Mouse (Mus musculus): ENCODE results near the gene Ces4a.
"Not testable (repeated sequence)": the region's sequence is repeated elsewhere in the genome, so short reads cannot be mapped to it uniquely, and the experiment has no call there.

Ces4a gene

DNA sequence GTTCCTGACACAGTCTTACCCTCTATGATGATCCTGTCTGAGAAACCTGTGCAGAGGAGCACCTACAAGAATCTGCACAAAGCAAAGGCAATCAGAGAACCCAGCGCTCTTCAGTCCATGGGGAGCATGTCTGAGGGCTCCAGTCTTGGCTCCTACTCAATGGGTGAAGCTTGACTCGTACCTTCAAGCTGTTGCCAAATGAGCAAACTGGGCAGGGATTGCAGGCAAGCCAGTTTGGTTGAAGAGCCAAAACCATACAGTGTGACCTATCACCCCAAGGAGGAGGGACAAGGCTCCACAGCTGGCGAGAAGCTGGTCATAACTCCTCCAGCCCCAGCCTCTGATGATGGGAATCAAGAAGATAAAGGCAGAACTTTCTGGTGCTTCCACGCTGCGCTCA lies at the start of gene Ces4a:
Gene Ces4a (plus strand): TSS at position 292 of the 400 bp plus-strand sequence.
- in situ Hi-C loops (cut with MboI, MseI) = no loop called here

DNA sequence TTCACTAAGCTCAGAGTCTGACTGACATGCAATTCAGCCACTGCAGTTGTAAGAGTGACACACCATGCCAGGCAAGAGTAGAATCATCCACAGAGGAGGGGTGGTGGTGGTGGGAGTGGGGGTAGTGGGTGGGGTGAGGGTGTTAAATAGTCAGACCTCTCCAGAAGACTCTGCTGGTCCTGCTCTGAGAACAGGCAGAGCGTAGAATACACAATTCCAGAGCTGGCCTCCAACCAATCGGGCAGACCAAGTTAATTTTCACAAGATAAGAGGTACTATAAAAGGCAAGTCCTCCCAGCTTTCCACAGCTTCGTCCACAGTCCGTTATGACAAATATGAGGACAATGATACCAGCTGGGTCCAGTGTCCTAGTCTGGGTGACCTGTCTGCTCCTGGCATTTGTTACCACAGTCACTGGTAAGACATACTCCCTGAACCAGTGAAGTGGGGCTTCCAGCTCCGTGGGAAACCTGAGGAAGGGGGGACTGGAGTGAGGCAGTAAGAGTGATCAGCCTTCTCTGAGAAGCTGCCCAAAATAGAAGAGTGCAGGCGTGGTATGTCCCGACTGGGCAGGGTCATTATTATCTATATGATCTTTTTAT lies 48.0 kb upstream of the Ces4a start, which contains the start of gene Ces3b:
Gene Ces3b (plus strand): TSS at position 305 of the 602 bp plus-strand sequence.
- in situ Hi-C loops (cut with MboI, MseI) = no loop called here

DNA sequence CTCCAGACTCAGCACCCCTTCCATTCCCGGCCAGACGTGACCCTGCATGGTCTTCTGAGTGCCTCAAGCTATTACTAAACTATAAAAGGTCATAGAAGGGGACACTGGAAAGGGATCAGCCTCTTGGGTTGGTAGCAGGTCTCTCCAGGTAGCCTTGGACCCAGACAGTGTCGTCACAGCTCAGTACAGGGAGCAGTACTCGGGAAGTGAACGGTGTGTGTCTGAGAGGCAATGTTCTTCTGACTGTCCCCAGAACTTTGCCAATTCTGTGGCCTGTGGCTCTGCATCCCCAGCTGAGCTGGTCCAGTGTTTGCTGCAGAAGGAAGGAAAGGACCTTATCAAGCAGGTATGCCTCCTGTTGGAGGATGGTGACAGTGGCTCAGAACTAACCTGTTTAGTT lies 43.4 kb upstream of the Ces4a start:
- in situ Hi-C loops (cut with MboI, MseI) = not testable (repeated sequence)

DNA sequence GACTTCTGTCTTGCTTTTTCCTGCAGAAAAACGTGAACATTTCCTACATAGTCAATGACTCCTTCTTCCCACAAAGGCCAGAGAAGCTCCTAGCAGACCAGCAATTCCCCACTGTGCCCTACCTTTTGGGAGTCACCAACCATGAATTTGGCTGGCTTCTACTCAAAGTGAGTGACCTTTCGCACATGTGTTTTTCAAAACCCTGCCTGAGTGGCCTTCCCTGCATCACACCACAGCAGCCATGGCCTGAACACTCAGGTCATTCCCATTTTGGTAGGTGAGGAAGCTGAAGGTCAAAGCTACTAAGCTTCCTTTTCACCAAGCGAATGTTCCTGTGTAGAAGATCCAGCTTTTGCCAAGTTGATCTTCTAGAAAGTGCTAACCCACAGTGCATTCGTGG lies 43.0 kb upstream of the Ces4a start:
- in situ Hi-C loops (cut with MboI, MseI) = no loop called here

DNA sequence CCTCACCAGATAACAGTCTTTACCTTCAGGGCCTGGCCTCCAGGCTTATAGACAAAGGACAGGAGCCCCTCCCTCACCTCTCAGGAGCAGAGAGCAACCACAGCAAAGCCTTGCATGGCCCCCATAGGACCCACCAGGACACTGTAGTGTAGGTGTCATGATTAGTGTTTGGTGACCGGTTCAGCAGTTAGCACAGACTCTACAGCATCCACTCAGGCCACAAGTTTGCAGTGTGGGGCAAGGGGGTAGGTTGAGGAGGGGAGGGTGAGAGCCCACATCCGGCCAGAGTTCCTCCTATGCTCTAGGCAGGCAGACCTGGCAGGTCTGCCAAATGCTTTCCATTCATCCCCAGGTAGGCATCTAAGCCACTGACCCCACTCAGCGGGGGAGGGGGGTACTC lies 37.6 kb upstream of the Ces4a start:
- in situ Hi-C loops (cut with MboI, MseI) = no loop called here

DNA sequence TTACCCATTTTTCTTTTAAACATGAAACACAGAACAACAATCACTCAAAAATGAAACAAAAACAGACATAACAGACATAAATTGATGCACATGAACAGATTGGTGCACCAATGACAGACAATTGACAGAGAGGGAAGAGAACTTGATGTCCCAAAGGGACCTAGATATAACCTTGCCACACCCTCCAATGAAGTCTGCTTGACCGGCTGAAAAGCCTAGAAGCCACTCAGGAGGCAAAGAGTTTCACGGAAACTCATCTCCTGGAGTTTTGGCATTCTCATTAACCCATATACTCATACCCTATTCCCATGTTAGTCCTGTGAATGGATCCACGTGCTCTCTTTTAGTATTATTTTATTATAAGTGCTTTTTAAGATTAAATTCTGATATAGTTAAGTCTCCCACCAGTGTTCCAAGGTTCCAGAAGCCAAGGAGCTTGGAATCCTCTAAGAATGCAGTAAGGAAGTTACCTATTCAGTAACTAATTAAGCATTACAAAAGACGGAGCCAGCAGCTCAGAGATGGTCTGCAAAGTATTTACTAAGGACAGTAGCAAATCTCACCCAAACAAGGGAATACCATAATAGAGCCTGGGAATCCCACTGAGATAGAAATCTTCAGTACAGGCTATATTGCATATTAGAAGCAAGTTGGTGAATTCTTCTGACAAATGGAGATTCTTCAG lies 29.4 kb upstream of the Ces4a start:
- in situ Hi-C loops (cut with MboI, MseI) = not testable (repeated sequence)

DNA sequence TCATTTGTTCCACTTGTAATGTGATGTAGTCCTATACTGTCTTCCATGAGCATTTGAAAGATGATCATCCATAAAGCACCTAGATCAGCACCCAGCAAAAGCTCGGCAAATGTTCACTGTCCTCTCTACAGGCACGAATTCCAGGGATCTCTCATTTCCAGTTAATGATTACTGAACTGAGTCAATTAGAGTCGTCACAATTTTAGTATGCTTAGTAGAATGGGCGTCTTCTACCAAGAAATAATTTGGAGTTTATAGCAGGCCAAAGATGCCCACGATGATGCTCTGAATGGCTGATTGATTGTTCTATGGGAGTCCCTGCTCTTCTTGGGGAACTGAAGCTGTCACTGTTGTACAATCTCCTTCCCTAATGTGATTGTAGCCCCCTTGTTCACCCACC lies 27.9 kb upstream of the Ces4a start:
- in situ Hi-C loops (cut with MboI, MseI) = not testable (repeated sequence)

DNA sequence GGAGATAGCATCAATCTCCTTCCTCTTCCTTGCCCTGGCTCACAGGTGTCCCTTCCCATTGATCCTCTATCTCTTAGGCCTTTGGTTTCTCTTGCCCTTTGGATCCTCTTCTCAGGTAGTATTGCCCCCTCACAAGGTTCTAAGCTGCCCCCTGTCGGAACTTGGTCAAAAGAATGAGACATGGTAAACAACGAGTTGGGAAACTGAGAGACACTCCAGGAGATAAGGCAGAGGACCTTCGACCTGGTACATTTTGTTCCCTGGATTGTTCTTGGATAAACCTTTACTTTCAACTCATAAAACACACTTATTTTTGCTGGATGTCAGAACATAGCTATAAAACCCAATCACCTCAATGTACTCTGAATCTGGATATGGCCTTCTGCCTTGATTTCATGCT lies 27.4 kb upstream of the Ces4a start:
- in situ Hi-C loops (cut with MboI, MseI) = no loop called here

DNA sequence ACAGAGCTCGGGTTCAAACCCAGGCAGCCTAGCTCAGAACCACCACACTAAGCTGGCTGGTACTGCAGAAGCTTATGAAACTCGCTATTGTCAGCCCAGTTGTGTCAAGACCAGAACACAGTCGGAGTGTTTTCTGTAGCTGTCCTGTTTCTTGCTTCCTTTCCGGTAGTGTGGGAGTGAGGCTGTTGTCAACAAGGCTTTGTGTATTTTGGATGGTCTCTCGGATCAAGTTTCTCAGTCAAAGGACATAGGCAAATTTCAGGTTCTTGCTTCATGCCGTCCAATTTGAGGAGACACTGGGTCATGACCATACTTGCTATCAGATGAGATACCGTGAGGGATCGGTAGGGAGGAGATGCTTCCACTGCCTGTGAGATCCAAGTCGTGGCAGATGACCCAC lies 1.7 kb upstream of the Ces4a start:
- in situ Hi-C loops (cut with MboI, MseI) = no loop called here

DNA sequence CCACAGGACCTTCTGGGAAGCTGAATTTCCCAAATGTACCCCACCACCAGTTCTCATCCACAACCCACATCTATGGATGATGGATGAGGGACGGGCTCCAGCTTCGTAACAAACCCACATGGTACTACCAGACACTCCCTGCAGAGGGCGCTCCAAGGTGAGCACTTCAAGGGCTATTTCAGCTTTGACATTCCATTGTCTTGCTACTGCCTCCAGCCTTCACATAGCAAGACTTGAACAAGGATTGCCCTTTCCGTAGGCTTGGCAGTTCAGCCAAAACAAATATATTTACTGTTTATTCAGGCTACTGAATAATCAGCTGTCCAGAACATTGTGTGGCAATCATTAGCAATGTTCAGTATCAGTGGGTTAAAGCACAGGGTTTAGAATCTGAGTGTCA lies 6.8 kb downstream of the Ces4a start:
- in situ Hi-C loops (cut with MboI, MseI) = no loop called here

DNA sequence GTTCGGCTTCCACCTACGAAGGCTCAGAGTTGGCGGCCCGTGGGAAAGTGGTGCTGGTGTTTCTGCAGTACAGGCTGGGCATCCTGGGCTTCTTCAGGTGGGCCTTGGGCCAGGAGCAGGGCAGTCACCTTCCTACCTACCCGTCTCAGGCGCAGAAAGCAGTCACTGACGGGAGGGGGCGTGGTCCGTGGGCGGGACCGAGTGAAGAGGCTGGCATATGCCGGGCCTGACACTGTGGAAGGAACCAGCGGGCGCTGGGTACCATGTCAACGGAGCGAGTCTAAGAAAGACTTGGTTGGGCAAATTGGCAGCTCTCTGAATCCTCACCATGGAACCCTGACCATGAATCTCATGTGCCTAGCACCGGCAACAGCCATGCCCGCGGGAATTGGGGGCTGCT lies 10.8 kb downstream of the Ces4a start:
- in situ Hi-C loops (cut with MboI, MseI) = no loop called here

DNA sequence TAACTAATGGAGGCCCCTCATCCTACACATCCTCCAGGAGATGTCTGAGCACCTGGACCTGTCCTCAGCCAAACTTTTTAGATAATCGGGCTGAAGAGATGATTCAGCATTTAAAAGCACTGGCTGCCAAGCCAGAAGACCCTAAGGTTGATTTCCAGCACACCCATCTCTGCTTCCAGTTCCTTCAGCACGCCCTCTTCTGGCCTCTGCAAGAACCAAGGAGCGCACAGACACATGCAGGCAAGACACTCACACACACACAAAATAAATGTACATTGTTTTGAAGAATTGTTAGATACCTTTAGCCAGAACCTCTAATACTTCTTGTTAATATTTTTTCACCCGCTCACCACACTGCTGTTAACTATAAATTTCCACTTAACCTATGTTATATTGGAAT lies 20.1 kb downstream of the Ces4a start:
- in situ Hi-C loops (cut with MboI, MseI) = no loop called here

DNA sequence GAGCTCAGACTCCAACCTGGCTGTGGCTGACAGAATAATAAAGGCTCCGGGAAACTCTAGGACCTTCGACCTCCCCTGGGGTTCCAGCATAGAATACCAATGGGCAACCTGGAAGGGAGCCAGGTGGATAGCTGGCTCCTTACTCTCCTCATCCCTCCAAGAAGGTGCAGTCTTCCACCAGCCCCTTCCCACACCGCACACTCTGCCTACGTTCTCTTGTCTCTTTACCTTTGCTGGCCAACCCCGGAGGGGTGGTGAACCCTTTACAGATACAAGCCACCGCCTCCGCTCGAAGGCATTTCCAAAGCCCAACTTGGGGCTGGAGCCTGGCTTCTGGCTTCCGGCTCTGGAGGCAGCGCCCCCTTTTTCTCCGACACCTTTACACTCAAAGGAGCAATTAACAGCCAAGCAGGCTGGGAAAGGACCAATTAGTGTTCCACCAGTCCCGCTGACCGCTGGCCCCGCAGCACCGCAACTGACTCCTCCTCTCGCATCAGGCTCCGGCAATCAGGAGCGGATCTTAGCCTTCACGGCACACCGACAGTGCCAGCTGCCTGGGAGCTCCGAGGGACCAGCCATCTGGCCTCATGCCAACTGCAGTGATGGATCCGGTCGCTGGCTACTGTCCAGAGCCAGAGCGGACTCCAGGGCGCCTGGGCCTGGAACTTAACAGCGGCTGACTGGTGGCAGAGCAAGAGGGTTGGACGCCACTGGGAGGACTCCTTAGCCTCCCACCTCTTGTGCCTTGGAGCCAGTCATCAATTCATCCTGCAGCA lies 21.2 kb downstream of the Ces4a start:
- in situ Hi-C loops (cut with MboI, MseI) = no loop called here

DNA sequence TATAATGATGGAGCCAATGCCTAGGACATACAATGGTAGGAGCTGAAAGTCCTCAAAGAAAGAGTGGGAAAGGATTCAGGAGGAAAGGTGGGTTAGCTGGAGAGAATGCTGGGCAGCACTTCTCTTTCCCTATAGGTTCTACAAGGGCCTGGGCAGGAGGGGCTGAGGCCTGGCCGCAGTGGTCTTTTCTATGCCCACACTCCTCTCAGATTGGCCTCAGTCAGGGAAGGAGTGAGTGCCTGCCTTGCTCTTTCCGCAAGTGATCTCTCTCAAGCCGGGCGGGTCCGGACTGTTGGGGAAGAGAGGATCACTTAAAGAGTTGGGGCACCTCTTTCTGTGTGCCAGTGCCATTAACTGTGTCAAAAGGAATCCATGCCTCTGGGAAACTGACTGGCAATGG lies 22.7 kb downstream of the Ces4a start:
- in situ Hi-C loops (cut with MboI, MseI) = no loop called here

DNA sequence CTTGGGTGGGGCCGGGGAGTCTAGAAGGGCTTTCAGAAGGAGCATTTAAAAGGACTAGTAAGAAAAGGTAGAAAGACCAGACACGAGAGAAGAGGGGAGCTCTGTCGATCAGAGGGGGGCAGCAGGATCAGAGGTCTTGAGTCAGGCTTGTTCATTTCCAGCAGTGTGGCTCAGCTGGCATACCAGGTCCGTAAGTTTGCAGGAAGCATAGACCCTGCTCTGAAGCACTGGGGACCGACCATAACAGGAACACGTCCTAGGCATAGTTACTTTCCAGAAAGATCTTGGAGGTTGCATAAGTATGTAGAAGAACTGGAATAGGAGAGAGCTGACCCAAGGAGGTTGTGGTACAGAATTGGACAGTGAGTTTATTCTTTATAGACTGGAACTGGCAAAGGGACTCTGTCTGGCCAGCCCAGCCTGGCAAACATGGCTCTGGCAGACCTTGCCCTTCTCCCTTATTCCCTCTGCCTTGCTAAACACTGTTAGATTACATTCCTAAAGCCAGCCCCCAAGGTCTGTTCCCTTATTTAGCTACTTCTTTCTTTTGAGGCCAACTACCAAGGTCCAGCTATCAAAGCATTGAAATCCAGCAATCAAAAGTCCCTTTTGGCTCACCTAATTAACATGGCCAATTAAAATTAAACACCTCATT lies 23.6 kb downstream of the Ces4a start:
- in situ Hi-C loops (cut with MboI, MseI) = no loop called here

DNA sequence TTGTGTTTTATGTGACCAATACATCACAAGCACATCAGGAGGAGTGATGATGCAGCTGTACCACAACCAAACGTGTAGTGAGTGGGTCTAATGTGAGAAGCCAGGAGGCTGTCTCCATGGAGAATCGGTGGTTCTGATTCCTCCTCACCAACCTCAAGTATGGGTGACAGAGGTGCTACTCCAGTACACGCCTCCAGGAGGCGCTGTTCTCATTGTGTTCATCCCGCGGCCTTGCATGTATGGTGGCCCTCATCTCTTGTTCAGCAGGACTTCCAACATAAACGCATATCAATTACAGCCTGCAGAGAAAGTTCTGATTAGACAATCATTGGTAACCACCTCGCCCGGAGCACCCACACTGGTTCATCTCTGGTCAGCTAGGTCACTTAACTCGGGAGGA lies 26.0 kb downstream of the Ces4a start:
- in situ Hi-C loops (cut with MboI, MseI) = no loop called here

DNA sequence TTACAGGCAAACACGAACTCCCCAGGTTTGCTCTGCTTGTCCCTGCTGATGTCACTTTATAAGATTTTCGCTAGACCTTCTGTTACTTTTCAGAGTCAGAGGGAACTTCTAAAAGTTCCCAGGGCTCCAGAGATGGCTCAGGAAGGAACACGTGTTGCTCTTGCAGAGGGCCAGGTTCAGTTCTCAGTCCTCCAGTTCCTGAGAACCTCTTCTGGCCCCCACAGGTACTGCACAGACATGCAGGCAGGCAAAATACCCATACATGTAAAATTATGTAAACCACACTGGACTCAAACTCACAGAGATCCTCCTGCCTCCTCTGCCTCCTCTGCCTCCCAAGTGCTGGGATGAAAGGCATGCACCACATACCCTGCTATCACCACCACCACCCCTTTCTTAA lies 26.5 kb downstream of the Ces4a start:
- in situ Hi-C loops (cut with MboI, MseI) = no loop called here

DNA sequence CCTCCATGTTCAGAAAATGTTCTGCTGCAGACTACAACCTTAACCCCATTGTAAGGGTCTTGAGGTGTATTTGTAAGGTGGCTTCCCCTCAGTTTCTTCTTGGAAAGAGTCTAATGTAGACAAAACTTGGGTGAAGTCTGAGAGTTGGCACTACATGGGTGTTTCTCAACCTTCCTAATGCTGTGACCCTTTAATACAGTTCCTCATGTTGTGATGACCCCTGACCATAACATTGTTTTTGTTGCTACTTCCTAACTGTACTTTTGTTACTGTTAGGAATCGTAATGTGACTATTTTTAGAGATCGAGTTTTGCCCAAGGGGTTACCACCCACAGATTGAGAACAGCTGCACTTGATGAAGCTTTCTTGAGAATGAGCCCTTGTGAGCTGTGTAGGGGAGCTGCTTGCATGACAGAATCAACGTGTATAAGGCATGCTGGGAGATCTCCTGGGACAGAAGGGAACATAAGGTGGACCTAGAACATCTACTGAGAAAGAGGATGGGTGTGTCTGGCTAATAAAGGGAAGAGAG lies 29.6 kb downstream of the Ces4a start:
- in situ Hi-C loops (cut with MboI, MseI) = loop anchor here (5.0 kb wide), 1 partner anchor 66 kb away; the partner anchor contains the start of gene D230025D16Rik

DNA sequence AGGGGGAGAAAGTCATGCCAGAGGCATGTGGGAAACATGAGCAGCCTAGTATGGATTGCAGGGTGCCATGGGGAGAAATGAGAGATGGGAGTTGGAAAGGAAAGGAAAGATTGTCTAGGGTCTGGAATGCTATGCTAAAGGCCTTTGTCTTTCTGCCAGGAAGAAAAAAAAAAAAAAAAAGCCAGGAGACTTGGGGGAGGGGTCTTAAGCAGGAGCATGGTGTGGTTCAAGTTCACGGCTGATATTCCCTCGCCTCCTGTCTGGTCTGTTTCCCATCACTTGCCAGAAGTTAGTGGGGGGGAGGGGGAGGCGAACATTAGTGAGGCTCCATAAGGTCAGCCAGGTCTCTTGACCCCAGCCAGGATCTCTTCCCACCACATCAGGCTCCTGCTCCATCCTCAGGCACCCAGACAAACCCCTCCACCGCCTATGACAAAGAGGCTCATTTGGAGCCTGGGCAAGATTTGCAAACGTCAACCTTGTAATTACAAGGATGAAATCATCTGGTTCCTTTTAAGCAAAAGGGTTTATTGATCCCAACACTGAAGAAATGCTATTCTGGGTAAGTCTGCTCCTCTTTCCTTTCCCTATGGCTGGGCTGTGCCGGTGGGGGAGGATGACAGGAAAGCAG lies 32.8 kb downstream of the Ces4a start:
- in situ Hi-C loops (cut with MboI, MseI) = loop anchor here (5.0 kb wide), 1 partner anchor 63 kb away; the partner anchor contains the start of gene D230025D16Rik

DNA sequence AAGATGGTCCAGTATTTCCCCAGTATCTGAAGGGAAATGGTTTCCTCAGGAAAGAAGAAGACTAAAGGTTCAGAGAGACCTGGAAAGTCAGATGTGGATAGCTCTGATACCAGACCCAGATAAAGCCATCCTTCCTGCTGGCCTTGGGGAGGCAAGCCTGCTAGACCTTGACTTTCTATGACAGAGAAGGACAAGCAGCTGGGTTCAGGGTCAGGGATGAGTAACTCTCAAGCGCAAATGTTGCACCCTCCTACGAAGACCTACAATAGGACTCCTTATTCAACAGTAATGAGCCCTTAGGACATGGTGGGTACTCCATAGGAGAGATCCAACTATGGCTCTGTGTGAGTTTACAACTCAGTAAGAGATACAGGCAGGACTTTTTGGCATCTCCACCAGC lies 33.6 kb downstream of the Ces4a start:
- in situ Hi-C loops (cut with MboI, MseI) = no loop called here

DNA sequence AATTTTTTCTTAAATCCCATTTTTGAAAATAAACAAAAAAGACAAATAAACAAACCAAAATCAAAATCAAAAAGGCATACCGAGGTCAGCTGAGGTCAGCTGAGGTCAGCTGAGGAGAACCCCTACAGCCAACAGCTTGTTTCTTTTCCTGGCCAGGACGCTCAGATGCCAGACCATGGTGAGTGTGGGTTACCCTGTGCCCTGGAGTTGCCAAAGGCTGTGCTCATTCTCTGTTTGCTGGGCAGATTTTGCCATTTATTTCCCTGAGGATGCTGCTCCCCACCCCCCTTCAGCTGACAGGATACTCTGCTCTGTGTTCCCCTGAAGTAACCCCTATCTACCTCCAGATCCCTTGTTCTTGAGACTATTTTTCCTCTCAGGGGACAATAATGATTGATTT lies 35.5 kb downstream of the Ces4a start:
- in situ Hi-C loops (cut with MboI, MseI) = no loop called here

All from T-helper 1 cell (primary cell).